Mouse (Mus musculus) erythroblast, embryonic 14.5 days (primary cell): ENCODE data around the gene Rabac1.

Experiments used
- GATA1 ChIP-seq: IDR thresholded peaks from 2 replicates; pipeline ENCODE4 v1.6.1; 2012; ENCODE audit warnings: low read length, inconsistent platforms, mixed read lengths
- TAL1 ChIP-seq: IDR thresholded peaks from 3 replicates; pipeline ENCODE4 v1.6.1; 2012; ENCODE audit warnings: low read length, inconsistent platforms, mixed read lengths

DNA sequence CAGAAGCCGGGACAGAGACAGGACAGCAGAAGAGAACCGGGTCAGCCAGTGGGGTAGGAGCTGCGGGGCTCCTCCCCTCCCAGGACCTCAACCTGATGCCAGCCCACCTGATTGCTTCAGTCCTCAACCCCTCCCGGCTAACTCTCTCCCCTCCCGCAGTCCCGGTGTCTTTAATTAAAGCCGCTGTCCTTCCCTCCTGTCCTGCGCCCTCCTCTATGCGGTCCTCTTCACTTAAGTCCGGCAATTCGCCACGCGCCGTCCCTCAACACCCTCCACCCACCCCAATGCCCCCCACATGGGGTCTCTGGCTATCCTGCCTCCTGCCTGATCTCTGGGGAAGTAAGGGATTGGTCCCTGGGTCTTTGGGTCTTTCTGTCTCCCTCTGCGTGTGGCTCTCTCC, 40.9 kb downstream of the Rabac1 start:
- TF ChIP-seq TAL1 (no peak), GATA1 (no peak)
